Mouse (Mus musculus) heart, adult 11 months (tissue): ENCODE measurements around the gene Tor1b.
A peak's percentile ranks its signal among the peaks of the same experiment; 100 is the strongest.
"Not testable (repeated sequence)": the region's sequence is repeated elsewhere in the genome, so short reads cannot be mapped to it uniquely, and the experiment has no call there.

Source experiments
- DNase-seq: peaks from one replicate; pipeline ENCODE4 v3.0.0; 2022

Gene Tor1b

GRCm38 (mm10) chr2:30933032-30933431 is 19.7 kb upstream of the Tor1b start:
- DNase-seq: no peak

DNA sequence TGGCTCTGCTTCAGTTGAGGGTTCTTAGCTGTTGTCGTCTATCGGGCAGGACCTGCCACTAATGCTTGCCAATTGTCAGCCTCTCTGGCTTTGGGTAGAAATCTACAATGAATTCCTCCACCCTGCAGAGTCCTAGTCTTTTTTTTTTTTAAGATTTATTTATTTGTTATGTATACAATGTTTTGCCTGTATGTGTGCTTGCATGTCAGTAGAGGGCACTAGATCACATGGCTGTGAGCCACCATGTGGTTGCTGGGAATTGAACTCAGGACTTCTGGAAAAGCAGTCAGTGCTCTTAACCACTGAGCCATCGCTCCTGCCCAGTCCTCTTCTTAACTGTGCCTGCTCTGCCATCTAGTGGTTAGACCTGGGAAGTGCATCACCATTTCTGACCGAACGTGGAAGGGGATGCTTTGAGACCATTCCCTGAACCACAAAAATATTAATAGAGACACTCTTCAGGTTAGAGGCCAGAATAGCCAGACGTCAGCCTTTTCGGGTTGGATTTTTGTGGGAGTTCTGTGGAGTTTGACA is 18.8 kb upstream of the Tor1b start:
- peak; percentile 95 for DNase-seq

- no peak for DNase-seq
These were observed 16.0 kb upstream of the Tor1b start for GRCm38 (mm10) chr2:30936808-30937207.

DNA sequence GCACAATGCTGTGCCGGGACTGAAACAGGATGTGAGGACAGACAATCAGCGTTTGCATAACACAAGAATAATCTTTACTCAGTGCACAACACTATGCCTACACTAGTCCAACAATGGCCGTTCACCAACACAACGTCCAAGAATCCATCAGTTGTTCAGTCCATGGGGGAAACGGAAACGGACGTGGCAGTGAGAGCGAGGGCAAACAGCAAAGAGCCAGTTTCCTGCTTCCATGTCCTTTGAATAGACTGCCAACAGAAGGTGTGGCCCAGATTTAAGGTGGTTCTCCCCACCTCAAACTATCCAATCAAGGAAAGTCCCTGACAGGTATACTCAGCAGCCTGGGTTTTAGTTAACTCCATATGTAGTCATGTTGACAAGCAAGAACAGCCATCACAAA is 15.0 kb upstream of the Tor1b start:
- no peak for DNase-seq

DNA sequence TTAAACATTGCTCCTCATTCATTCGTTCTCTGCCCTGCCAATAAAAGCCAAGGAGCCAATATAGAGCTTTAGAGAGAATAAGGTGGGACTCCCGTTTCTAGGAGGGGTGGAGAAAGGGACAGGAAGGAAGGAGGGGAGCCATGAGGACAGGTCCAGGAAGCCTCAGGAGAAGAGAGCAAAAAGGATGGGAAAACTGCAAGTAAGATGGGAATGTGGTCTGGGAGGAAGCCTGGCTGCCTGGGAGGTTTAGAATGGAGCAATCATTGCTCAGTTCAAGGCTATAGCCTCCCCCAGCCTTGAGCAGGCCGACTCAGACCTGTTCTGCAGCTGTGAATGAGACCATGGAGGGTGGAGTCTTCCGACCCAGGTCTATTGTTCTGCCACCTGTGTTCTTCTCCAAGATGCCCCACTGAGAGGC is 14.2 kb upstream of the Tor1b start:
- DNase-seq: no peak

GRCm38 (mm10) chr2:30941586-30941985 is 11.2 kb upstream of the Tor1b start:
- DNase-seq: no peak

DNA sequence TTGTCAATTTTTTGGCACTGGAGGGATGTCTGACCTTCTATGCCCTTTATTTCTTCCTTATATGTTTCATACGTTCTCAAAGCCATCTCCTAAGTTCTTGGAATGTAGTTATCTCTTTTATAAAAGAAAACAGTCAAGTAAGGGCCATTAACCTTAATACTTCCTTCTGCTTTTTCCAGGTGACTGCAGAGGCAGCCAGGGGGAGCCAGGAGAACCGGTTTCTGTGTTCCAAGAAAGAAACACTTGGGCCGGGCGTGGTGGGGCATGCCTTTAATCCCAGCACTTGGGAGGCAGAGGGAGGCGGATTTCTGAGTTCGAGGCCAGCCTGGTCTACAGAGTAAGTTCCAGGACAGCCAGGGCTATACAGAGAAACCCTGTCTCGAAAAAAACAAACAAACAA is 10.6 kb upstream of the Tor1b start:
- DNase-seq: not testable (repeated sequence)

DNA sequence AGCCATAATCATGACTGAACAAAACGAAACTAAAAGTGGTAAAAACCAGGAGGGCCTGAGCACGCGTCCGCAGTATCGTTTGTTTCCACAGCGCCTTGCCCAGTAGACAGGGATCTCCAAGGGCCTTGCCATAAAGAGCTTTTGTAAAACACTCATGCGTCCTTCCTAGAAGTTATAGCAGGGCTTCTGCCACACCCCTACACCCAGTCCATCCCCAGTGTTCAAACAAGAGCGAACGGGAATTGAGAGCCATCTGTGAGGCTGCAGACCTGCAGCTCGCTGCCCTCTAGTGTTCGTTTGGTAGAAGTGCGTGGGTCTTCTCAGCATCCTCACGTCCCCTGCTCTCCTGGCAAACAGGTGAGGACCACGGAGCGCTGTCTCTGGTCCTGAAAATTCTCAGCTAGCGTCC is 10.2 kb upstream of the Tor1b start:
- DNase-seq: peak; percentile 96

DNA sequence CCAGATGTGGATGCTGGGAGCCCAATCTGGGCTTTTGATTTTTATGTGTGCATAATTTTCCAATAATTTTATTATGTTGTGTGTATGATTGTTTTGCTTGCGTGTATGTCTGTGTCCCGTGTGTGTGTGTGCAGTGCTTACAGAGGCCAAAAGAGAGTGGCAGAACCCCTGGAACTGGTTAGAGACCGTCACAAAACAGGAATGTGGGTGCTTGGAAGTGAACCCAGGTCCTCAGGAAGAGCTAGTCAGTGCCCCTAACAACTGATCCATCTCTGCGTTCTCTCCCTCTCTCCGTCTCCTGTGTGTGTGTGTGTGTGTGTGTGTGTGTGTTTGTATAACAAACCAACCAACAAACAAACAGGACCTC is 319 bp upstream of the Tor1b start:
- DNase-seq: no peak

GRCm38 (mm10) chr2:30954797-30955196 is 2.0 kb downstream of the Tor1b start:
- peak; percentile 94 for DNase-seq

GRCm38 (mm10) chr2:30957511-30957910 is 4.8 kb downstream of the Tor1b start:
- DNase-seq: no peak

DNA sequence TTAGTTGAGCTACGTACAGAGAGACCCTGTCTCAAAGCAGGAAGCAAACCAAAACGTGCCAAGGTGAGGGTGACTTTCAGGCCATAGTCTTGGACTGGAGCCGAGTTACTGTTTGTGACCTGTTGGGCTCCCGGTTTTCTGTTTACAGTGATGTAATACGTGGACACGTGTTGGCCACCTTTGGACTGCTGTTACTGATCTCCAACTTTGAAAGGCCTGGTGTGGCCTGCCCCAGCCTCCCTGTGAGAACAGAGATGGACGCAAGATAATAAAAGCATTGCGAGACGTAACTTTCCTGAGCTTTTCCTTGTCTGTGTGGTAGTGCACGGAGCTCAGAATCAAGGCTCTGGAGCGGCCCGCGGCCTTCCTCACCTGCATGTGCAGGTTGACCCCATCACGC is 6.0 kb downstream of the Tor1b start:
- DNase-seq: no peak

DNA sequence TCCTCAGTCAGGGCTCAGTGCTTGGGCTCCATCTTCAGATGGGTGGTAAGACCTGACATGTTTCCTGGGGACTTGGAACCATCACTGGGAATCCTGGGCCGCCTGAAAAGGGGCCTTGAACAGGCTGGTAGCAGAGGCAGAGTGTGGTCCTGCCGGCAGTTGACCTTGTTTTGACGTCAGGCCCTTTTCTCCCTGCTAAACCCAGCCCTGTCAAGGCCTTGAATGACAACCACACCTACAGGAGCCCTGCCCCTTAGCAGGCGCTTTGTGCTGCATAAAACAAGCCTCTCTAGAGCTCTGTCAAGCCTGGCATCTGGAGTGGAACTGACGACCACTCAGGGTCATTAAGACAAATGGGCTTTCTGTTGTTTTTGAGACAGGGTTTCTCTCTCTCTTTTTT is 7.1 kb downstream of the Tor1b start:
- DNase-seq: no peak

GRCm38 (mm10) chr2:30962570-30963254 is 10.0 kb downstream of the Tor1b start:
- DNase-seq: no peak

DNA sequence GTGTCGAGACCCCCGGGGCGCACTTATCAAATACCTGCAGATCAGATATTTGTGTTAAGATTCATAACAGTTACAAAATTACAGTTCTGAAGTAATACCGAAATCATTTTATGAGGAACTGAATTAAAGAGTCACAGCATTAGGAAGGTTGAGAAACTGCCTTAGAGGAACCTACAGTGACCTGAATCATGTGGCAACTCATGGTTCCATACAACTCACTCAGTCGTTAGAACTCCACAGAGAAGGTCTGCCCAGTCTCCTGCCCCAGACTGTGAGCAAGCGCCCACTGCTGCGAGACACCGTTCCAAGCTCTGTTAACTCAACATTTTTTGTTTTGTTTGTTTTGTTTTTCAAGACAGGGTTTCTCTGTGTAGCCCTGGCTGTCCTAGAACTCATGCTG is 12.9 kb downstream of the Tor1b start:
- DNase-seq: no peak

GRCm38 (mm10) chr2:30966826-30967225 is 14.1 kb downstream of the Tor1b start:
- peak; percentile 85 for DNase-seq

- peak; percentile 99 for DNase-seq
These were observed 14.9 kb downstream of the Tor1b start, which contains the start of gene Tor1a for GRCm38 (mm10) chr2:30967352-30968327. TSS of gene Tor1a (minus strand) at chr2:30967933.

GRCm38 (mm10) chr2:30981790-30982513 is 29.2 kb downstream of the Tor1b start, which contains the start of the genes BC005624 and Usp20:
TSS of gene BC005624 (minus strand) at chr2:30982201.
TSS of gene Usp20 (plus strand) at chr2:30982279.
- peak; percentile 100 for DNase-seq

DNA sequence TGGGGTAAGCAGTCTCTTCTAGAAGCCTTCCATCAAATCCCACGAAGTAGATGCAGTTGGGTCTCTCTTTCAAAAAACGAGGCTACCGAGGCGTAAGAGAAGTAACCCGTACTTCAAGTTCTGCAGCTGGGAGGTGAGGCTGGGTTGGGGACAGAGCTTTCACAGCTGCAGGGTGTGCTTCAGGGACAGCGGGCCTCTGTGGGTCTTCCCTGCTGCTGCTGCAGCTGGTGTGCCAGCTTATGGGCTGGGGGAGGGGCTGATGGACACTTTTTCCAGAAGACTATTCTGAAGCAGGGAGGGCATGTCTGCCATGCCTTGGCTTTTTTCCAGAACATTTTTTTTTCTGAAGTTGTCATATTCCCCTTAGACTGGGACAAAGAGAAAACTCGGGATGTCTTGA is 30.3 kb downstream of the Tor1b start:
- DNase-seq: peak; percentile 93

DNA sequence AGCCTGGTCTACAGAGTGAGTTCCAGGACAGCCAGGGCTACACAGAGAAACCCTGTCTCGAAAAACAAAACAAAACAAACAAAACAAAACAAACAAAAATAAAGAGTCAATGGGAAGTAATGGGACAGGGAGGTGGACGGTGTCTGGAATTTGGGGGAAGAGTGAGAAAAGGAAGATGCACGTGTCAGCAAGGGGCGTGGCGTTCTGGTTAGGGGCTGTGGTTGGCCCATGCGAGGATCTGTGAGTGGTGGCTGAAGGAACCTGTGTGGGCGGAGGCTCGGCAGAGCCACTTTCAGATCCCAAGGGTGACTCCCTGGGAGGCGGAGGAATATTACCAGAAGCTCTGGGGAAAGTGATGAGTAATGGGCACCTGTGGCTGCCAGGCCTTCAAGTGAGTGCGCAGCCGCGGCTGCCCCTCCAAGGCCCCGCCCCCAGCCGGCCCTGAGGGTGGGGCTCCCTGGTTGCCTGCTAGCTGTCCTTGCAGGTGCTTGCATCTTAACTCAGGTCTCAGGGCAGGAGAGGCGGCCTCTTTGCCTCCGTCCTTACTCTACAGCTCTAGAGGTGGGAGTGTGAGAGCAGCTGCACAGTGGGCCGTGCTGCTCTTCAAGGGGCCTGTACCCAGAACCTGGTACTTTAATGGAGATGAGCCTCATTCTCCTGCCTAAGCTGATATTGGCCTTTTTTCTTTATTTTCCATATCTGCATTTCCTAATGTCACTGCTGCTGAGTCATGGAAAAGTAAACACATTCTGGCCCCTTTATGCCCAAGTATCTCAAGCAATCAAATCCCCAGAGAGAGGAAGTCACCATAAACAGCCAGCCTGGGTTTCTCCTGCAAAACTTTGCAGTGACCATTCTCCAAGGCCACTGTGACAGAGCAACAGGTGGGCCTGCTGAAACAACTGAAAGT is 32.6 kb downstream of the Tor1b start:
- DNase-seq: peak; percentile 93

DNA sequence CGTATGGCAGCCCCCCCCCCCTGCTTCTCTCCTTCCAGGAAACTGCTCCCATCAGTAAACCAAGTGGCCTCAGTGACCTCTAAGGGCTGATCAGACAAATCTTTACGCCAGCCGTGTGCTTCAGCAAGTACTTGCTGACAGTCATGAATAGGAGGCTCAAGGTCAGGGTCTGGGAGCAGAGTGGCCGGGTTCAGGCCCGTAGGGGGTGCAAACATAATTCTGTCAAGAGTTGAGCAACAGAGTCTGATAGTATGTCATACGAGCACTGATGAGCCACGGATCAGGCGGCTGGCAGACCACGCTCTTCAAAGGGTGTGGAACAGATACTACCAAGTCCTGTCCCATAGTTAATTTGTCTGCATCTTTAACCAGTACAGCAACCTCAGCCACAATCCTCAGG is 37.5 kb downstream of the Tor1b start:
- no peak for DNase-seq

DNA sequence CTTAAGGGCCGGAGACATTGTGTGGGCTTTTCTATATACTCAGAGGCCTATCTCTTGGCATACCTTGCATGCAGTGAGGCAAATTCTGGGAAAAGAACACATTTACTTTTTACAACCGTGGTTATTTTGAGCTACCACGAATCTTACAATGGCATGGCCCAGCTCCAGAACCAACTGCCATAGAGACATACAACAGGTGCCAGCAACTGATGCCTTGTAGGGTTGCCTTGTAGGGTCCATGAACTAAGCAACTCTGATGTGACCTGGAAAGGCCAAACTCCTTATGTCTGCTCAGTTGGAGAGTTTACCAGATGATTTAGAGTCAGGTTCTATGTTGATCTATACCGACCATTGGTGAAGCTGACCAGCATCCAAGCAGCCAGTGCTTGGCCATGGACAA is 42.1 kb downstream of the Tor1b start:
- no peak for DNase-seq
